Mouse (Mus musculus) liver, embryonic 13.5 days (tissue): ENCODE results near the gene Nr1h3. TPM values are rescaled to one million over a fixed set of nuclear protein-coding genes. Genes with fewer than 3 reads are reported as not detected.

ENCODE experiments used
- ATAC-seq: fragments of 200-750 bp; cut with Nextera tagmentation; 2 replicates; pipeline ENCODE4 v1.8.0; 2017; ENCODE audit warnings: low read depth, mild to moderate bottlenecking, moderate number of reproducible peaks, moderate library complexity
- DNase-seq: peaks from one replicate; pipeline ENCODE4 v3.0.0; 2022
- H3K27ac ChIP-seq: fragments of 300-500 bp; sonication (generic); 2 replicates; pipeline ENCODE4 v1.5.1; 2015; ENCODE audit warnings: moderate library complexity, mild to moderate bottlenecking, inconsistent platforms
- H3K27me3 ChIP-seq: fragments of 300-500 bp; sonication (generic); 2 replicates; pipeline ENCODE4 v1.6.1; 2015; ENCODE audit warnings: mild to moderate bottlenecking, inconsistent platforms
- H3K36me3 ChIP-seq: fragments of 300-500 bp; sonication (generic); 2 replicates; pipeline ENCODE4 v1.6.1; 2015; ENCODE audit warnings: mild to moderate bottlenecking, inconsistent platforms
- H3K4me1 ChIP-seq: fragments of 300-500 bp; sonication (generic); replicated peaks from 2 replicates; pipeline ENCODE4 v1.6.1; 2015; ENCODE audit warnings: inconsistent platforms
- H3K4me2 ChIP-seq: fragments of 300-500 bp; sonication (generic); 2 replicates; pipeline ENCODE4 v1.6.1; 2015; ENCODE audit warnings: inconsistent platforms, mild to moderate bottlenecking, moderate library complexity
- H3K4me3 ChIP-seq: fragments of 300-500 bp; sonication (generic); replicated peaks from 2 replicates; pipeline ENCODE4 v1.5.1; 2015; ENCODE audit warnings: mild to moderate bottlenecking, inconsistent platforms
- H3K9ac ChIP-seq: fragments of 300-500 bp; sonication (generic); 2 replicates; pipeline ENCODE4 v1.6.1; 2015; ENCODE audit warnings: mild to moderate bottlenecking, inconsistent platforms
- H3K9me3 ChIP-seq: fragments of 300-500 bp; sonication (generic); replicated peaks from 2 replicates; pipeline ENCODE4 v1.6.1; 2016; ENCODE audit warnings: inconsistent platforms
- WGBS: fragments of 180-500 bp; shearing (Covaris S2); methylation state at CpG from one replicate; pipeline ENCODE4 v1.1.7; 2015; ENCODE audit not compliant: insufficient replicate concordance; 5-methylcytosine and 5-hydroxymethylcytosine counted together
- polyA plus RNA-seq: library from polyadenylated mRNA; unstranded; fragments of >200 nt; fragmentation: Nextera tagmentation; extraction: Ambion mirVana; gene quantifications from 2 replicates; pipeline ENCODE4 v1.2.1, GENCODE M21; 2015

Gene Nr1h3
- polyA plus RNA-seq, 1 experiment from 2014 or later = 14.1 TPM

- Histone ChIP-seq H3K27ac (no peak overlapping the region), H3K4me2 (no peak overlapping the region), H3K9ac (no peak overlapping the region), H3K27me3 (no peaks in the 10 kb centered on the region), H3K4me1 (peaks cover 27% of the 10 kb centered on the region), H3K36me3 (peaks cover 60% of the 10 kb centered on the region), H3K4me3 (no peak overlapping the region), H3K9me3 (no peaks in the 10 kb centered on the region)
- 40% methylated on average over 5 of the region's 5 CpGs for WGBS
- ATAC-seq (peak; percentile 73), DNase-seq (no peak)
These were observed 39.1 kb downstream of the Nr1h3 start for GRCm38 (mm10) chr2:91163532-91163931.

DNA sequence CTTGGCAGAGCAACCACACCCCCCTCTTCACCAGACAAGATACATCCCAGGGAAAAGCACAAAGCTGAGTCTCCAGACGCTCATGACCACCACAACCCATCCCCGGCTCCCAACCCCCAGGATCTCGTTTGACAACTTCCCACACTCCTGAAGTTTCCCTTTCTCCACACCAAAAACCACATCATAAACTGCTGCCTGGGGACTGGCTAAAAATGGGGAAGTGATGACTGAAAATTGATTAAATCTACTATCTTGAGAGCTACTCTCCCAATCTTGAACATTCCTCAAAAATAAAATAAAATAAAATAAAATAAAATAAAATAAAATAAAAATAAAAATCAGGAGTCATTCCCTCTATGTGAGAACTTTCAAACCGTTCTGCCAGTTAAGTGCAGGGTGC lies 39.7 kb downstream of the Nr1h3 start:
- ATAC-seq (no peak), DNase-seq (no peak)
- H3K4me1 ChIP-seq = peaks cover 27% of the 10 kb centered on the region
- H3K4me3 ChIP-seq = no peak overlapping the region
- no peak overlapping the region for H3K4me2 ChIP-seq
- H3K27ac ChIP-seq = no peak overlapping the region
- H3K9me3 ChIP-seq = no peaks in the 10 kb centered on the region
- 69% methylated on average over 4 of the region's 4 CpGs for WGBS
- H3K27me3 ChIP-seq = no peaks in the 10 kb centered on the region
- peaks cover 63% of the 10 kb centered on the region for H3K36me3 ChIP-seq
- H3K9ac ChIP-seq = no peak overlapping the region

DNA sequence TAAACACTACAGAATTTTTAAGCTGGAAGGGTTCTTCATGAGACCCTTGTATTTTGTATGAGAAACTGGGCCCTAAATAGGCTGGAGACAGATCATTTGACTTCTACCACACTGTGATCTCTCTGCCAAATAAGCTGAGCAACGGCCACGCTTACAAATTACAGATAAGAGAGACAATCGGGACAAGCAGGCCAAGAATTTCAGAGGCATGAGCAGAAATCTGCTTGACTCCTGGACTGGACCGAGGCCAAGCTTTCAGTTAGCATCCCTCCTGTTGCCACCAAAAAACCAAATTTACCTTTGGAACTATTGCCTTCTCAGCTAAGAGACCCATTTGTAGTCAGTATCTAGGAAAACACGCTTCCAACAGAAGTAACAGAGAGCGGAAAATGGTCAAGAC lies 42.0 kb downstream of the Nr1h3 start:
- Histone ChIP-seq H3K9me3 (no peaks in the 10 kb centered on the region), H3K36me3 (peaks cover 58% of the 10 kb centered on the region), H3K9ac (no peak overlapping the region), H3K27me3 (no peaks in the 10 kb centered on the region), H3K4me1 (peaks cover 25% of the 10 kb centered on the region), H3K4me3 (no peak overlapping the region), H3K27ac (no peak overlapping the region; the same call in 1 of the 2 replicates), H3K4me2 (no peak overlapping the region)
- DNase-seq = no peak
- 67% methylated on average over 6 of the region's 6 CpGs for WGBS
- ATAC-seq = no peak

- WGBS = 75% methylated on average over 6 of the region's 6 CpGs
- Histone ChIP-seq H3K27ac (no peak overlapping the region), H3K27me3 (no peaks in the 10 kb centered on the region), H3K9me3 (no peaks in the 10 kb centered on the region), H3K4me1 (no peaks in the 10 kb centered on the region), H3K4me3 (no peak overlapping the region), H3K4me2 (no peak overlapping the region), H3K9ac (no peak overlapping the region), H3K36me3 (peaks cover 60% of the 10 kb centered on the region)
- ATAC-seq (no peak), DNase-seq (no peak)
These were observed 45.5 kb downstream of the Nr1h3 start for GRCm38 (mm10) chr2:91157002-91157752.

DNA sequence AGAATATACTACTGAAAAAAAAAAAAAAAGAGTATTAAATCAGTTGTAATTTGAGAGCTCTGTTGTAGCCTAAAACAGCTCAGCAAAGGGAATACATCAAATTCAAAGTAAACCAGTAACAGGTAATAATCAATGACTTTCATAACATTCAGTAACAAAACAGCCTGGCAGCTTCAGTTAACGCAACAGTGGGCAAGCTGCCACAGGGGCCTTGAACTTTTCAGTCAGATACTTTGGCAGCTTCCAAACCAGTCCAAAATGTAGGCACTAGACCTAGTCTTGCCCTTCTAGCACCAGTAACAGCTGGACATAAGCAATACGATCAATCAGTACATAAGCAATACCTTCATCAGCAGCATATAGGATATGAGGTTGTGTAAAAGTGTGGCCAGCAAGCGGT lies 48.5 kb downstream of the Nr1h3 start:
- no peaks in the 10 kb centered on the region for H3K9me3 ChIP-seq
- no peaks in the 10 kb centered on the region for H3K4me1 ChIP-seq
- H3K4me3 ChIP-seq = no peak overlapping the region
- H3K9ac ChIP-seq = no peak overlapping the region
- H3K36me3 ChIP-seq = peaks cover 48% of the 10 kb centered on the region
- no peaks in the 10 kb centered on the region for H3K27me3 ChIP-seq
- ATAC-seq = no peak
- no peak overlapping the region for H3K27ac ChIP-seq
- WGBS = 83% methylated on average over 3 of the region's 3 CpGs
- no peak overlapping the region for H3K4me2 ChIP-seq
- no peak for DNase-seq

DNA sequence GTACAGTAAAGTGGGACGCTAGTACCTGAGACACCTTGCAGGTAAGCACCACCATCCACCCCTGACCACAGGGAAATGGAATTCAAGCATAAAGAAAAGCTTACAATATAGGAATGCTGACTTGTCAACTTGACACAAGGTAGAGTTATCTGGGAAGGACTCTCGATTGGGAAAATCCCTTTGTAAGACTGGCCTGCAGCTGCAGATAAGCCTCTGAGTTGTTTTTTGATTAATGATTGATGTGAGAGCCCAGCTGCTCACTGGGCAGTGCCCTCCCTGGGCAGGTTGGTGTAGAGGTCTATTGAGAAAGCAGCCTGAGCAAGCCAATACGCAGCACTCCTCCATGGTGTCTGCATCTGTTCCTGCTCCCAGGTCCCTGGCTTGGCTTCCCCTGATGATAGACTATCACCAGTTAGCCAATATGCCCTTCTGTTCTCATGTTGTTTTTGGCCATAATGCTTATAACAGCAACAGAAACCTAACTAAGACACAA lies 49.7 kb downstream of the Nr1h3 start:
- Histone ChIP-seq H3K27me3 (no peaks in the 10 kb centered on the region), H3K9ac (no peak overlapping the region), H3K36me3 (peaks cover 45% of the 10 kb centered on the region), H3K4me3 (no peak overlapping the region), H3K4me1 (no peaks in the 10 kb centered on the region), H3K4me2 (no peak overlapping the region), H3K27ac (no peak overlapping the region), H3K9me3 (no peaks in the 10 kb centered on the region)
- WGBS = 71% methylated on average over 3 of the region's 3 CpGs
- ATAC-seq (no peak), DNase-seq (no peak)

GRCm38 (mm10) chr2:91151331-91151730 lies 51.3 kb downstream of the Nr1h3 start:
- peaks cover 39% of the 10 kb centered on the region for H3K36me3 ChIP-seq
- H3K9ac ChIP-seq = no peak overlapping the region
- 69% methylated on average over 1 of the region's 1 CpGs for WGBS
- no peak overlapping the region for H3K4me3 ChIP-seq
- DNase-seq (no peak), ATAC-seq (no peak)
- no peak overlapping the region for H3K4me2 ChIP-seq
- no peaks in the 10 kb centered on the region for H3K9me3 ChIP-seq
- no peak overlapping the region for H3K27ac ChIP-seq
- no peaks in the 10 kb centered on the region for H3K4me1 ChIP-seq
- H3K27me3 ChIP-seq = no peaks in the 10 kb centered on the region

DNA sequence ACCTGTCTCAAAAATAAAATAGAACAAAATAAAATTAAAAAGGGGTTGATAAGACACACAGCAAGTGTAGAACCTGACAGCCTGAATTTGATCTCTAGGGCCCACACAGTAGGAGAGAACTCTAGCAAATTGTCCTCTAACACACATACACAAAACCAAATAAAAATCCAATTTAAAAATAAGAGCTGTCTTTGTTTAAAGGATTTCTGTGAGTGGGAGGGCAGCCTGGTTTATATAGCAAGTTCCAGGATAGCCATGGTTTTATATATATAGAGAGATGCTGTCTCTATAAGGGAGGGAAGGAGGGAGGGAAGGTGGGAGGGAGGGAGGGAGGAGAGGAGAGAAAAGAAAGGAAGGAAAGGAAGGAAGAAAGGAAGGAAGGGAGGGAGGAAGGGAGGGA lies 54.5 kb downstream of the Nr1h3 start:
- Histone ChIP-seq H3K4me3 (no peak overlapping the region), H3K9ac (no peak overlapping the region), H3K4me2 (no peak overlapping the region), H3K27me3 (no peaks in the 10 kb centered on the region), H3K36me3 (peaks cover 30% of the 10 kb centered on the region), H3K9me3 (no peaks in the 10 kb centered on the region), H3K27ac (no peak overlapping the region), H3K4me1 (no peaks in the 10 kb centered on the region)
- ATAC-seq = no peak
- no peak for DNase-seq

- no peak for DNase-seq
- Histone ChIP-seq H3K4me3 (no peak overlapping the region), H3K4me1 (peaks cover 4% of the 10 kb centered on the region; the same call in 1 of the 2 replicates), H3K27me3 (no peaks in the 10 kb centered on the region), H3K27ac (no peak overlapping the region), H3K36me3 (peaks cover 31% of the 10 kb centered on the region), H3K9me3 (no peaks in the 10 kb centered on the region), H3K4me2 (no peak overlapping the region), H3K9ac (no peak overlapping the region)
- ATAC-seq = no peak
- 90% methylated on average over 11 of the region's 11 CpGs for WGBS
These were observed 59.2 kb downstream of the Nr1h3 start for GRCm38 (mm10) chr2:91143401-91143800.

DNA sequence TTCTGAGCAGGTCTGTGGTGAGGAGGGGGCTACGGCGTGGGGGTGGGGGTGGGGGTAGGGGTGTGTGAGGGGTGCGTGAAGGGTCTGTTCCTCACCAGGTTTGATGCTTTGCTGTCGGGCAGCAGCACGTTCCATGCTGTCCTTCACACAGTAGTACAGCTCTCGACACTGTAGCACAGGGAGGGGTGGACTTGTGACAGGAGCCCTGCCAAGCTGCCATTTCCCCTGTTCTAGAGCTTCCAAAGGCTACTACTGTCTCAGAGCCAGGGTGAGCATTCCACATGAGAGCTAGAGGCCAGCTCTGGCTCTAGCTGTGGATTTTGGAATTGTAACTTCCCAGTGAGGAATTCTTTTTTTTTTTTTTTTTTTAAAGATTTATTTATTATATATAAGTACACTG lies 59.7 kb downstream of the Nr1h3 start:
- Histone ChIP-seq H3K27ac (no peak overlapping the region), H3K9ac (no peak overlapping the region), H3K4me3 (no peak overlapping the region), H3K9me3 (no peaks in the 10 kb centered on the region), H3K36me3 (peaks cover 31% of the 10 kb centered on the region), H3K4me2 (no peak overlapping the region), H3K27me3 (no peaks in the 10 kb centered on the region), H3K4me1 (peaks cover 4% of the 10 kb centered on the region; the same call in 1 of the 2 replicates)
- ATAC-seq (no peak), DNase-seq (no peak)
- 89% methylated on average over 6 of the region's 6 CpGs for WGBS

GRCm38 (mm10) chr2:91139764-91140163 lies 62.9 kb downstream of the Nr1h3 start:
- Histone ChIP-seq H3K27me3 (no peaks in the 10 kb centered on the region), H3K27ac (no peak overlapping the region), H3K9ac (no peak overlapping the region), H3K4me1 (peaks cover 4% of the 10 kb centered on the region; the same call in 1 of the 2 replicates), H3K4me3 (no peak overlapping the region), H3K36me3 (peaks cover 20% of the 10 kb centered on the region), H3K4me2 (no peak overlapping the region), H3K9me3 (no peaks in the 10 kb centered on the region)
- ATAC-seq = no peak
- DNase-seq = no peak
- WGBS = 84% methylated on average over 8 of the region's 8 CpGs

GRCm38 (mm10) chr2:91139311-91139710 lies 63.3 kb downstream of the Nr1h3 start:
- no peak overlapping the region for H3K27ac ChIP-seq
- peaks cover 20% of the 10 kb centered on the region for H3K36me3 ChIP-seq
- no peaks in the 10 kb centered on the region for H3K9me3 ChIP-seq
- no peaks in the 10 kb centered on the region for H3K27me3 ChIP-seq
- no peak overlapping the region for H3K9ac ChIP-seq
- 66% methylated on average over 5 of the region's 5 CpGs for WGBS
- no peak for ATAC-seq
- H3K4me2 ChIP-seq = no peak overlapping the region
- DNase-seq = no peak
- H3K4me3 ChIP-seq = no peak overlapping the region
- peaks cover 4% of the 10 kb centered on the region; the same call in 1 of the 2 replicates for H3K4me1 ChIP-seq
